Mouse (Mus musculus) kidney, postnatal 14 days (tissue): ENCODE results near the gene Ripor3.

Experiments used
- DNase-seq: peaks from one replicate; pipeline ENCODE4 v3.0.0; 2022; ENCODE audit warnings: mixed read lengths

Ripor3 gene

DNA sequence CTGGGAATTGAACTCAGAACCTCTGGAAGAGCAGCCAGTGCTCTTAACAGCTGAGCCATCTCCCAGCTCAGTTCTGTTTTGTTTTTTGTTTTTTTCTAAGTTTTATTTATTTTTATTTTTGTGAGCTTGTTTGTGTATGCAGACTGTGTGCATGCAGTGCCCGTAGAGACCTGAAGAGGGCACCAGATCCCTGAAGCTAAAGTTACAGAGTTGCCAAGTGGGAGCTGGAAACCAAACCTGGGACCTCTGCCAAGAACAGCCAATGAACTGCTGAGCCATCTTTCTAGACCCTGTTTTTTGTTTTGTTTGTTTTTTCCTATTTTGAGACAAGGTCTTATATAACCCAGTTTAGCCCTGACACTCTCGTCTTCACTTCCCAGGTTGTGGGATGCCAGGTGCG lies 18.0 kb upstream of the Ripor3 start:
- DNase-seq: no peak

DNA sequence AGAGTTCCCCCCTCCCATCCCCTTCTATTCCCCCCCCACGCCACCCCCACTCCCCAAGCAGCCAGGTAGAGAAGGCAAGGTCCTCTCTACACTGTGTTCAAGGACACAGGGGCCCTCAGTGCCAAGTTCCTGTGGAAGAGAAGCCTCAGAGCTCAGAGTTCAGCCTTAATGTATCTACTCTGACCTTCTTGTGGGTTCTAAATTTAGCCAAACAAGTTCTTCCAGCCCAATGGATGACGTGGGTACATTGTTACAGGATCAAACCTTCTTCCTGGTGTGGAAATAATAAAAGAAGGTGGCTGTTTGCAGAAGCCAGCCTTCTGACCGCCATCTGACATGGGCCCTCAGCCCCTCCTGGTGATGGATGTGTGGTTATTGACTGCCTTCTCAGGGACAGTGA lies 16.0 kb upstream of the Ripor3 start:
- DNase-seq: no peak

DNA sequence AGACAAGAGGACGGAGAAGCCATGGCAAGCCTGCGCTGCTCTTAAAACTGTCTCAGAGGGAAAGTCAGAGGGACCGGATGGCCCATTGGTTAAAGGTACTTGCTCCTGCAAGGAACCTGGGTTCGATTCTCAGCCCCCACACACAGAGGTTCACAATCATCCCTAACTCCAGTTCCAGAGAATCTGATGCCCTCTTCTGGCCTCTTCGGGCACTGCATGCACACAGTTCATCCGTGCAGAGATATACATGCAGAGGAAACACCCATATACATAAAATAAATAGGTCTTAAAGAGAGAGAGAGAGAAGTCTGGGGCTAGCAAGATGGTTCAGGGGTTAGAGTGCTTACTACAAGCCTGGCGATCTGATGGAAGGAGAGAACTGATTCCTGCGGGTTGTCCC lies 15.5 kb upstream of the Ripor3 start:
- no peak for DNase-seq

DNA sequence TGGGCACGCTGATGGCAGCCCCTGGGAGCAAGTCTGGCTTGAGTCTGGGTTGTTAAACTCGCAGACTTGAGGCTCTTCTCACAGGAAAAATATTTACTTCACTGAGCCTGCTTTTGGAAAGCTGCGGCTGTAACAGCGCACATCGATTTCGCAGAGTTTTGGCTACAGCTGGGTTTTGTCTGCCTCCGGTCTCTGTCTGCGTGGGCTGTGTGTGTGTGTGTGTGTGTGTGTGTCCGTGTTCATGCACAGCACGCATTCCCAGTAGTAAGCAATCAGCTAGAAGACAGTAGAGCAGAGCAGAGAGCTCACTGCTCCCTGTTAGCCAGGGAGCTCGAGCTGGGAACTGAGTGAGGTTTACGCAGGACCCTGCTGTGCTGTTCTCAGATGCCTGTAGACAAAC lies 14.8 kb upstream of the Ripor3 start:
- DNase-seq: peak; percentile 85

DNA sequence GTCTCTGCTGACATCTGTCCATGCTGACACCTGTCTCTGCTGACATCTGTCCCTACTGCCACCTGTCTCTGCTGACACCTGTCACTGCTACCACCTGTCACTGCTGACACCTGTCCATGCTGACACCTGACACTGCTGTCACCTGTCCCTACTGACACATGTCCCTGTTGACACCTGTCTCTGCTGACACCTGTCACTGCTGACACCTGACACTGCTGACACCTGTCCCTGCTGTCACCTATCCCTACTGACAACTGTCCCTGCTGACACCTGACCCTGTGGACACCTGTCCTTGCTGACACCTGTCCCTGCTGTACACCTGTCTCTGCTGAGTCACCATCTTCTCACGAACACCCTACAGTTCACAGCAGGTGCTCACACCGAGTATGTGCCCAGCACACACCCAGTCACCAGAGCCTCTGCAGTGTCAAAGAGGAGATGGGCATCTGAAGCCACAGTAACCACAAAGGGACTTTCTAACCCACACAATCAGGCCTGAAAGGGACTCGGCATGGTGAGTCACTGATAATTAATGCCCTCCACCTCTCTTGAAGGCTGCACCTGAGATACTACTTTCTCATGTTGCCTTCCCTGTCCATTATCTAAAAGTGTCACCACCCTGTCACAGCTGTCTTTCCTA lies 13.5 kb upstream of the Ripor3 start:
- DNase-seq: no peak

DNA sequence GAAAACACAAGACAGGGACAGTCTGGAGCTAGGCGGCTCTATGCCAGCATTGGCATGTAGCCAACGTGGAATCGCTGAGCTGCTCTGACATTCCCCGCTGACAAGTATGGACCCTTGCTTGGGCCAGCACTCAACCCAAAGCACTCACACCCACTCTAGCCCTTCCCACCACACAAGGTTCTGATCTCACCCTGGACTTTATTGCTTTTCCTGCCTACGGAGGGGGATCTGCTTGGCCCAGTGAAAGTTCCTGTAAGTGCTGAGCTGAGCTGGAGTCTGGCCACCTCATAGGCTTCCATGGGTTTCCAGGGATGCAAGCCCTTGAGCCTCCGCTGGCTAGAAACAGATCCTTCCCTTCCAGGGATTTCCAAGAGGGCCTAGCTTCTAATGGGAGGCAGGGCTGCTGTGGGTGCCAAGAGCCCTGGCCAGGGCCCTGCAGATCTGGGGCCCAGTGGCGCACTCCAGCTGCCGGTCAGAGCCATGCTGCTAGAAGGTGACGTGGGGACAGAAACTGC lies 8.8 kb upstream of the Ripor3 start:
- peak; percentile 80 for DNase-seq

DNA sequence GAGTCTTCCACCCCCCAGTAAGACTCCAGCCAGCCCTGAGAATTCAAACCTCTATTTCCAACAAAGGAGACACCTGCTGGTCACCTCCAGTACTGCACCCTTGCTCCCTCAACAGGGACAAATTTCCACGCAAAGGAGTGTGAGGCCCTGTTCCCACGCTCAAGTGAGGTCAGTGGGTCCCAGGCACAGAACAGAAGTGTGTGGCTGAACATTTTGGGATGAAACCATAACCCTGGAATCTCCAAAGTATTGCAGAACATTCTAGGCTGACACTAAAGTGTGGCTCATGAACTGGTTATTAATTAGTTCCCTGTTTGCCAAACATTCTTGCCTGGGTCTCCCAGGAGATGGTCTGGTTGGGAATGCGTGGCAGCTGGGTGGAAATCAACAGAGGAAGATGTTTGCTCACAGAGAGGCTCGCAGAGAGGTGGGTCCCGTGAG lies 6.6 kb upstream of the Ripor3 start:
- peak; percentile 84 for DNase-seq

DNA sequence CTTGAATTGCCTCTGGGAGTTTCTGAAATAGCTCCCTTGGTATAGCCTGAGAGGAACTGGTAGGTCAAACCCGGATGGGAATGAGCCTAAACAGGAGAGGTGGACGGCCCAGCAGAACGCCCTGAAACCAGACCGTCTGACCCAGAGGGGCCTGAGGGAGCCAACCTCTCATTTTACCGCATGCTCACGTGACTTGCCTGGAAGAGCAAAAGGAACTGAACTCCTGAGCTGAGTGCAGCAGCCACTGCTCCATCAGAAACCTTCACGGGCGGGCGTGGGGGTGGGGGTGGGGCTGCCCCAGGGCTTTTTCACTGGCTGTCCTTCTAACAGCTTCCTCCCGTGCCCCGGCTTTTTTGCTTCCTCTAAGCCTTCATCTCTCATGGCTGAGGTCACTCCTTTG lies 475 bp upstream of the Ripor3 start:
- no peak for DNase-seq

DNA sequence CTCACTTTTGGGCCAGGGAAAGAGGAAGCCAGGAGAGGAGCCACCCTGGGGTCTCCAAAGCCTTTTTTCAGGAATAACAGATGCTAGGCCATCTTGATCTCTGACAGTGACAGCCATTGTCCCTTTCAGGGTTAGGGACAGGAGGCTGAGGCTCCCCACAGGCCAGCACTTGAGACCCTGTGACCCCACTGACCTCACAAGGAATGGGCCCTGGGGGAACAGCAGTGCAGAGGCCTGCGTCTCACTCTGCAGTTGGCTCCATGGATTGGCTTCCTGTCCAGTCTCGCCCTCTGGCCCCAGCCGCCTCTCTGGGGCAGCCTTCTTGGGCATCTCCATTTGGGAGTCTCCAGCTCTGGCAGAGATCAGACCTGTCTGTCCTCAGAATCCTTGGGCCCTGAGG lies 2.3 kb downstream of the Ripor3 start:
- DNase-seq: no peak

DNA sequence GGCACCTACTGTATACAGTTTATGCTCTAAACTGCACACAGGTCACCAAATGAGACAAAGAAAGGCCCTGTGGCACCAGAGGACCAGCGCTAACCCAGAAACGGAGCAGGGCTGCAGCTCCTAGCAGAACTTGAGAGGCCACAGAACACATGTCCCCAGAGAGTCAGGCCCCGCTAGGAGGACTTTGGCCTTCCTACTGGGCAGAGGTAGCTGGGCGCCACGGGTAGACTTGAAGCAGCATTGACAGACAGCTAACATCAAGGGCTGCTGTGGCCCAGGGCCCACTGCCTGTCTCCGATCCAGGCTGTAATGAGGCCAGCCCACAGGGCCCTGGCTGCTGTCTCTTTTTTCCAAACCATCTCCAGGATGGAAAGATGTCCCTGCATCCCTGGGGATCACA lies 3.9 kb downstream of the Ripor3 start:
- DNase-seq: peak; percentile 57

DNA sequence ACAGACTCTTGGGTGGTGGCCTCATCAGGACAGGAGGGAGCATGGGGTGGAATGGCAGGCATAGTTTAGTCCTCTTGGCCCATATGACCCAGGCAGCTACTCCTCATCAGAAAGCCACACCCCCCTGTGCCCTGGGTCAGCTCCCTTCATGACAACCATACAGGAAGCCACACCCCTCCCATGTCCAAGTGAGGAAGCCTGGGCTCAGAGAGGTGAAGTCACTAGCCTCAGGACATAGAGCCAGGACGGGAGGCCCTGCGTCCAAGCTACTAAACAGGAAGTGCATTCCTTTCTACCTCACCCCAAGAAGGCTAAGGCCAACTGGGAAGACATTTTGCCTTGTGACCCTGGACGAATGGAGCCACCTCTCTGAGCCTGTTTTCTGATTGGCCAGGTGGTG lies 4.8 kb downstream of the Ripor3 start:
- peak; percentile 57 for DNase-seq

DNA sequence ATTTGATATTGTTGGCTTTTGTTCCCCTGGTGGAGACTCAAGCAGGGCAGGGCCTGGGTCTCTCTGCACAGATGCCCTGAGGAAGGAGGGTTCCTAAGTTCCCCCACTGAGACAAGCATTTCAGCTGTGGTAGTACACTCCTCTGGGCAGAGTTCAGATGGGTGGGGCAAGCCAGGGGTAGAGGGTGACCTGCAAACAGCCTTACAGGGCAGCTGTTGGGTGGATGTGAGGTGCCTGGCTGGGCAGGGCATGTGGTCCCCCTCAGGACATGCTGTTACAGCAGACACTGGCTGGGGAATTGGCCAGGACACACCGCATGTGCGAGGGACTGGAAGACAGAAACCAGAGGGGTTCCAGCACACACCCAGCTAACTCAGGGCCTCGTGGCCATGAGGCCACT lies 5.4 kb downstream of the Ripor3 start:
- peak; percentile 62 for DNase-seq

DNA sequence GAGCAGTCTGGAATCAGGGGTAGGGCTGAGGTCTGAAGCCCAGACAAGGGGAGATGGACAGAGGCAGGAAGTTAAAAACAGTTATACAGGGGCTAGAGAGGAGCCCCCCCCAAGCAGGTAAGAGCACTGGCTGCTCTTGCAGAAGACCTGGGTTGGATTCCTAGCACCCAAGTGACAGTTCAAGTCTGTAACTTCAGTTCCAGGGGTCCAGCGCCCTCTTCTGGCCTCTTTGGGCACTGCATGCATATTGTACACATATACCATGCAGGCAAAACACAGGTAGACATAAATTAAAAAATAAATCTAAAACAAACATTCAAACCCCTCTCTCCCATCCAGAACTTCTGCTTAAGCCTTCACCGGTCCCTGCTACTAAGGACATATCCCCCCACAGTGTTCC lies 6.0 kb downstream of the Ripor3 start:
- DNase-seq: no peak

DNA sequence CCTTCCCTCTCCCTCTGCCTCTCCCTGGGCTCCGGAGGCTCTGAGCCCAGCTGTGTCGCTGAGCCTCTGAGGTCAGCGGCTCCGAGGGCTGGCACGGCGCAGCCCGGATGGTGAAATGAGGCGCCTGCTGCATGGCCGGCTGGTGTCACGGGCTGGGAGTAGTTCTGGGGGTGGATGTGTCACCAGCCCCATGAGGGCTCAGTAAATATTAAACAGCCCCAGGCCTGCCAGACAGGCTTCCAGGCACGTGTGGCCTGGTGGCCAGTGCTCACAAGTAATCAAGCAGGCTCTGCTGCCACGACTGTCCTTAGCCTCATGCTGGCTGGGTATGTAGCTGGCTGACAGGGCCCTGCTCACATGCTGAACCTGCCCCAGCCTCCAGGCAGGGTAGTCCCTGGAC lies 7.0 kb downstream of the Ripor3 start:
- peak; percentile 67 for DNase-seq

DNA sequence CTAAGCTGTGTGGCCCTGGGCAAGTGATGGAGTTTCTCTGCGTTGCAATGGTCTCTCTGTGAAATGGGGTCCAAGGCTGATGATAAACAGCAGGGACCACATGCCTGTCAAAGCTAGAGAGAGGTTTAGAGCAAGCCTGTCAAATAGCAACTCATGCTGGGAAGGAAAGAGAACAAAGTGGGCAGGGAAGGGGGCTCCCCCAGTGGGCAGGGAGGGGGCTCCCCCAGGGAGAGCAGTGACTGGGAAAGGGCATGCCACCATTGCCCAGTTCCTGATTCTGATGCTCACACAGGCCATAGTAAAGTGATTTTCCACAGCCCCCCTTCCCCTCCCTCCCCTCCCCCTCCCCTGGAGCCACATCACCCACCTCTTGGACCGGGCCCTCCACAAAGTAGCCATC lies 7.5 kb downstream of the Ripor3 start:
- no peak for DNase-seq

DNA sequence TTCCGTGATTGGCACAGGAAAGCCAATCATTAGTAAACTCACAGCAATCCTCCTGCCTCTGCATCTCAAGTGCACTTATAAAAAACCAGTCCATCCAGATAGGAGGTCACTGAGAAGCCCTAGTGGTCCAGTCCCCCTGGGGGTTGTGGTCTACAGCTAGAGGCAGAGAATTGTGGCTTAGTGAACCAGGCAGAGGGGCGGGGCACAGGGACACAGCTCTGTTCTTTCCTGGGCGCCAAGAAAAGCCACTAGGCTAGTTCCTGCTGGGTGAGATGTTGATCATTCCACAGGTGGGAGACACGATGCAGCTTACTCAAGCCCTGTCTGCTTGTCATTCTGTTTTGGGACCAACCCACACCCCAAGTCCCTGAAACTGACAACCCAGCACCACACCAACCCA lies 8.2 kb downstream of the Ripor3 start:
- DNase-seq: no peak

DNA sequence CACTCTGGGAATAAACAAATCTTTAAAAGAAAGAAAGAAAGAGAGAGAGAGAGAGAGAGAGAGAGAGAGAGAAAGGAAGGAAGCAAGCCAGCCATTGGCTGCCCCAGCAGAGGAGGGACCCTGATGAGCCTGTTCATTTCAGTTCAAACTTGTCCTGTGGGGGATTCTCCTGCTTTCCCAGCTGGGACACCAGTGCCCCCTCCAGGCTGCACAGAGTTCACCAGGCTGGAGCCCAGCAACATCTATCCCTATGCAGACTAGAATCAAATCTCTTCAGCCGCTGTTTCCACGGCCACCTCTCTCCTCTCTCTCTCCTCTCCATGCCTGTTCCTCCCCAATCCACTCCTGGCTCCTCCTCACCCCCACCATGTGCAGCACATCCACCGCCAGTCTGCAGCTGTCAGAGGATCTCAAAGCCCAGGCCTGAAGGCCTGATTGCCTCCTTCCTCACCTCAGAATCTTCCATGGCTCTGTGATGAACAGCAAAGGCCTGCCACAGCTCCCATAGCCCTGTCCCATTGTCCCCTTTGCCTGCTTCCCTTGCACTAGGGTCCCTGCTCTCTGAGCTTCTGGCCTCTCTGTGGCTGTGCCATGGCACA lies 11.2 kb downstream of the Ripor3 start:
- no peak for DNase-seq

DNA sequence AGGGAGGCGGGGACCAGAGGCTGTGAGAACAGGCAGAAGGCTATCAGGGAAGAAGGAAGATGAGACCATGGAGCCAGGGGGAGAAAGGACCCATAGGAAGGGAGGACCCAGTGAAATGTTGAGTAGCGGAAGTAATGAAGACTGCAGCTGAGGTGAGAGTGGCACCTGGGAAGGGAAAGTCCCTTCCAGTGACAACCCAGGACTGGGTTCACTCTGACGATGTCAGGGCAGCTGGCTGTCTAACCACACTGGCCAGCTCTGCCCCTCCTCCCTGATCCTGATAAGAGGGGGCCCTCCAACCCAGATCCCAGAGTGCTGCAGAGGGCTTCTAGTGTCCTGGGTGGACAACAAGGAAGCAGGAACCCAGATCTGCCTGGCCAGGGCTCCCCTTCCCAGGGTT lies 12.9 kb downstream of the Ripor3 start:
- no peak for DNase-seq

DNA sequence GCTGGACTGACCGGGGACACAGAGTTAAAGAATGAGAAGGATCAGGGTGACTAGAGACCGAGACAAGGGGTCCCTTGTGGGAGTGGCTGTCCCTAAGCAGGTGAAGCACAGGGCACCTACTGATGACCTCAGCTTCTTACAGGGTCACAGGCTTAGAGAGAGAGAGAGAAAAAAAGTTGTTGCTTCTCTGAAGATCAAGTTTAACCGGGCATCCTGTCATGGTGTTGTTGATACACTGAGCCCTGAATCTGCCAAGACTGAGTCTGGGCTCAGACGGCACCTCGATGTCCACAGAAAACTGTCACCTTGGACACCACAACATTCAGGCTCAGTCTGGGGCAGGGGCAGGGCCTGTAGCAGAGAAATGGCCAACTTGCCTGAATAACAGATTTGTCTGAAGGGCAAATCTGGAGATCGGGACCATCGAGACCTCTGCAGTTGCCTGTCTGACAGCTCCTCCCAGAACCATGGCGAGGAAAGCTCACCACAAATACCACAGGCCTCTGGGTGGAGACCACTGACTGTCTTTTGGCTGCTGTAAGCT lies 13.7 kb downstream of the Ripor3 start:
- no peak for DNase-seq

DNA sequence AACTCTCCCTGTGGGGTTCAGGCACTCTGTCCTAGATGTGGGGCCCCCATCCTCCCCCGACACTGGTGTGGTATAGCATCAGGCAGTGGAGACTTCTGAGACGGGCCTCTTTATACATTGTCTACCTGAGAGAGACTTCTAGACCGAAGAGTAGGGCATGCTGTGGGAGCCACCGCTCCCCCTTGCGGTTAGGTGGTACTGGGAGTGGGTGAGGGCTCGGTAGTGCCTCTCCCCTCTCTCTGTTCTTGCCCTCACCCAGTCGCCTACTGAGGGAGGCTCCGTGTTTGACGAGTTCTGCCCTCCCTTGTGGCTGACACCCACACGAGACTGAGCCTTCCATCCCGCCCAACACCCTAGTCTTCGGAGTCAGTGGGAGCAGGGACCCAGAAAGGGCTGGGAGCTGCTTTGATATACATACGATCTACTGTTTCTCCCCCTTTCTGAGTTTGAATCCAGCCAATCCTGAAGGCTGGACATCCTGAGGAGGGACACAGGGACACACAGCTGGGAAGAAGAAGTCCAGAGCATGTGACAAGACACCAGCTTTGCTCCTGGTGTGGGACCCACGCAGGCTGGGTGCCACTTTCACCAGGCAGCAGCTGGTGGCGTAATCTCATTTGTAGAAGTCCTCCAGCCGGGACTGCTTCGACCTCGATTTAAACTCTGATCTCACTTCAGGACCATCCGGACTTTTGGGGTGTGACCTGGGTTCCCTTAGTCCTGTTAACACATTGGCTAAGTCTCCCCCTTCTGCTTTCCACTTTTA lies 14.4 kb downstream of the Ripor3 start:
- no peak for DNase-seq

DNA sequence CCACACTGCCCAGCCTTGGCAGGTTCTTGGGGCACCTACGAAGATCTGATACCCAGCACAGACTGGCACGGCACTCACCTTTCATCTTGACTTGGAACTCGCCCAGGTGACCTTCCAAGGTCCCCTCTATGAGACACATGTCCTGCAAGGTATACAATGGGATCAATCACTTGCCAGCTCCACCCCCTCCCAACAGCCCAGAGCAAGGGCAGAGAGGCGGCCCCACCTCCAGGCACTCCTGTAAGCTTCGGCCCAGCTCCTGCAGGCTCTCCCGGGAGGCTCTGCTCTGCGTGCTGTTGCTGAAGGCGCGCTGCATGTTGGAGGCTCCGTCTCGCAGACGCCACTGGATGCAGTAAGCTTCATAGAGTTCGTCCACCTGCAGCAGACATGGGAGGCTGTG lies 17.2 kb downstream of the Ripor3 start:
- DNase-seq: no peak

DNA sequence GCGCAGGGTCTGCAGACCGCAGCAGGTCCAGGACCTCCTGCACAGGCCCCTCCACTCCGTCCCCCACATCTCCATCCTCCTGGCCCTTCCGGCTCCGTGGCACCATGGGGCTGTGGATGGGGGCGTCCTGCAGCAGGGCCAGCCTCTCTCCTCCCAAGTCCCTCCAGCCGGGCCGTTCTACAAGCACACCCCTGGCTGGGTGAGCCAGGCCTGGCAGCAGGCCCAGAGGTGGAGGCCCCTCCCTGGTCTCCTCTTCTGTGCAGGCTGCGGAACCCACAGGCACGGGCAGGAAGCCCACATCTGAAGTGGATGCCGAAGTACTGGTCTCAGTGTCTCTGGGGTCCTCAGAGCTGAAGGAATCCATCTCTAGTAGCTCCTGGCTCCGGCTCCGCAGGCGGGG lies 21.1 kb downstream of the Ripor3 start:
- peak; percentile 63 for DNase-seq

DNA sequence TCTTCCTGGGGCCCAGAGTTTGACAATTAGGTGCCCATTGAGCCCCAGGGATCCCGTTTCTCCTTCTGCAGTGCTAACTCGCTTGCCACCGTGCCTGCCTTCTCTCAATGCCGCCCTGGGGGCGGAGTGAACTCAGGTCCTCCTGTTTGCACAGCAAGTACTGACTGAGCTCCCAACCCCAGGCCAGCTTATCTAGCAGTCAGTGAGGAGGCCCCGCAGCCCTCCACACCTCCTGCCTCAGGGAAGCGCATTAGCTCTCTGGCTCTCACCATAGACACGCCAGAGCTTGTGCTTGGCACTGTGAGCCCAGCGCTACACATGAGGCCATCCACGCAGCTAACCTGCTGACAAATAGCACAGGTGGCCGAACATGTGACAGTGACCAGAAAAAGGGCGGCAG lies 22.8 kb downstream of the Ripor3 start:
- no peak for DNase-seq

DNA sequence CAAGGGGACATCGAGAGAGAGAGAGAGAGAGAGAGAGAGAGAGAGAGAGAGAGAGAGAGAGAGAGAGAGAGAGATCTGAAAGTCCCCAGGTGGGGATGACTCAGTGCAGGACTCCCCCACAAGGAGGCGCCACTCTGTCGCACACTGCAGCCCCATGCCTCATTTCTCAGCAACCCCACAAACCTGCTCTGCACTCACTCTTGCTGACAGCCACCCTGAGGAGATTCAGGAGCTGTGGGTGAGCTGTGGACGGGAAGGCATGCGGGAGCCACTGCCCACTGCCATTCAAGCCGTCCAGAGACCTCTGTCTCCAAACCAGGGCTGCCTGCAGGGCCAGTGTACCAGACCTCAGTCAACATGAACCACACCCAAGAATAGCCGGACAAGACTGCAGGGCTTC lies 23.7 kb downstream of the Ripor3 start:
- peak; percentile 61 for DNase-seq
